Mouse (Mus musculus) liver, embryonic 14.5 days (tissue): Measurements from ENCODE around the gene Kiss1r. TPM values are rescaled to one million over a fixed set of nuclear protein-coding genes. Genes with fewer than 3 reads are reported as not detected.
"Not testable (repeated sequence)": the region's sequence is repeated elsewhere in the genome, so short reads cannot be mapped to it uniquely, and the experiment has no call there.

ENCODE experiments used
- ATAC-seq: fragments of 200-750 bp; cut with Nextera tagmentation; 2 replicates; pipeline ENCODE4 v1.8.0; 2017; ENCODE audit warnings: moderate number of reproducible peaks, mild to moderate bottlenecking, moderate library complexity; ENCODE audit not compliant: insufficient read depth
- DNase-seq, 3 experiments: peaks; one replicate each; pipeline ENCODE4 v3.0.0-alpha.2; 2012 to 2013; ENCODE audit warnings: low read depth in 3 of 3, low spot score in 3 of 3
- H3K27ac ChIP-seq: fragments of 300-500 bp; sonication (generic); 2 replicates; pipeline ENCODE4 v1.5.1; 2014; ENCODE audit warnings: moderate library complexity, mild to moderate bottlenecking, control low read depth, inconsistent platforms
- H3K27me3 ChIP-seq: fragments of 300-500 bp; sonication (generic); 2 replicates; pipeline ENCODE4 v1.6.1; 2014; ENCODE audit warnings: mild to moderate bottlenecking, low read length, moderate library complexity; ENCODE audit not compliant: control insufficient read depth, insufficient read depth
- H3K36me3 ChIP-seq: fragments of 300-500 bp; sonication (generic); replicated peaks from 2 replicates; pipeline ENCODE4 v1.6.1; 2014; ENCODE audit warnings: low read depth; ENCODE audit not compliant: control insufficient read depth, insufficient read depth
- H3K4me1 ChIP-seq, 2 experiments: fragments of 200-500 bp in 1 of 2; fragments of 300-500 bp in 1 of 2; sonication (generic) in 1 of 2; replicated peaks; 2 replicates each; pipeline ENCODE4 v1.6.1; 2012 to 2014; ENCODE audit warnings: antibody characterized with exemption in 1 of 2, inconsistent platforms in 1 of 2, low read length in 1 of 2; ENCODE audit not compliant: control insufficient read depth in 2 of 2, insufficient read depth in 2 of 2
- H3K4me2 ChIP-seq: fragments of 300-500 bp; sonication (generic); 2 replicates; pipeline ENCODE4 v1.6.1; 2014; ENCODE audit warnings: low read depth, mild to moderate bottlenecking, control low read depth, moderate library complexity
- H3K4me3 ChIP-seq, 2 experiments: fragments of 200-500 bp in 1 of 2; fragments of 300-500 bp in 1 of 2; sonication (generic) in 1 of 2; 2 replicates each; pipeline ENCODE4 v1.5.1; 2012 to 2014; ENCODE audit warnings: low read depth in 2 of 2, low read length in 2 of 2, mild to moderate bottlenecking in 2 of 2, control low read depth in 1 of 2, inconsistent platforms in 1 of 2, moderate library complexity in 1 of 2; ENCODE audit not compliant: insufficient read depth in 1 of 2
- H3K9ac ChIP-seq: fragments of 300-500 bp; sonication (generic); replicated peaks from 2 replicates; pipeline ENCODE4 v1.6.1; 2014; ENCODE audit warnings: mild to moderate bottlenecking, control low read depth, moderate library complexity
- H3K9me3 ChIP-seq: fragments of 300-500 bp; sonication (generic); 2 replicates; pipeline ENCODE4 v1.6.1; 2016; ENCODE audit warnings: low read length, mixed read lengths; ENCODE audit not compliant: control insufficient read depth
- CTCF ChIP-seq: IDR thresholded peaks from 2 replicates; pipeline ENCODE4 v1.5.1; 2016; ENCODE audit warnings: antibody characterized with exemption, low read depth, control low read depth
- EP300 ChIP-seq: IDR thresholded peaks from 2 replicates; pipeline ENCODE4 v1.6.1; 2016; ENCODE audit warnings: antibody characterized with exemption, low read depth
- WGBS: fragments of 180-500 bp; shearing (Covaris S2); extraction: QIAGEN DNeasy Blood & Tissue Kit; methylation state at CpG from one replicate; pipeline ENCODE4 v1.1.7; 2014; ENCODE audit not compliant: insufficient replicate concordance; 5-methylcytosine and 5-hydroxymethylcytosine counted together
- polyA plus RNA-seq, 2 experiments: library from polyadenylated mRNA; depleted of rRNA in 1 of 2; stranded (reverse) in 1 of 2; unstranded in 1 of 2; fragments of >200 nt; fragmentation: Nextera tagmentation in 1 of 2; extraction: Ambion mirVana in 1 of 2; gene quantifications; 2 replicates each; pipeline versions ENCODE4 v1.2.1 to v1.2.3; 2012 to 2014

The Kiss1r gene
- polyA plus RNA-seq, 2 experiments = 0.11 to 0.30 TPM

DNA sequence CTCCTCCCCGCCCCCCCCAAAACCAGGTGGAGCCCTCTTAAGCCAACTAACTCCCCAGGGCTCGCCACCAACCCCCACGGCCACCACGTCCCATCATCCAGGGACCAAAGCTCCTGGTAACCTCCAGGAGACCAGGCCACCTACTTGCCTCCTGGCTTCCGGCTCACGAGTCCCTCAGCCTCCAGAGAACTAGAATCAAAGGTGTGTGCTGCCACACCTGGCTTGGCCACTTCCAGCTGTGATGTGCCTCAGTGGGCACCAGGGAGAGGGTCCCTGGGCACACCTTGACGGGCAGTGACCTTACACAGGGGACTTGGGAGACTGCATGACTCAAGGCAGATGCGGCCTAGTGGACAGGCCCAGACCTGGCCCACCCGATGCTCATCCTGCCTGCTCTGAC lies 38.9 kb downstream of the Kiss1r start:
- ATAC-seq (no peak), DNase-seq (no peak)
- no peaks in the 10 kb centered on the region for H3K36me3 ChIP-seq
- no peaks in the 10 kb centered on the region for H3K27me3 ChIP-seq
- no peaks in the 10 kb centered on the region for H3K9me3 ChIP-seq
- peaks cover 0 to 2% of the 10 kb centered on the region in 2 experiments; a peak in 1 of 4 replicates for H3K4me1 ChIP-seq
- H3K27ac ChIP-seq = no peak overlapping the region
- TF ChIP-seq EP300 = no peak
- TF ChIP-seq CTCF = no peak
- H3K4me3 ChIP-seq = no peak overlapping the region
- H3K9ac ChIP-seq = no peak overlapping the region
- WGBS = 72% methylated on average over 9 of the region's 9 CpGs
- no peak overlapping the region for H3K4me2 ChIP-seq

DNA sequence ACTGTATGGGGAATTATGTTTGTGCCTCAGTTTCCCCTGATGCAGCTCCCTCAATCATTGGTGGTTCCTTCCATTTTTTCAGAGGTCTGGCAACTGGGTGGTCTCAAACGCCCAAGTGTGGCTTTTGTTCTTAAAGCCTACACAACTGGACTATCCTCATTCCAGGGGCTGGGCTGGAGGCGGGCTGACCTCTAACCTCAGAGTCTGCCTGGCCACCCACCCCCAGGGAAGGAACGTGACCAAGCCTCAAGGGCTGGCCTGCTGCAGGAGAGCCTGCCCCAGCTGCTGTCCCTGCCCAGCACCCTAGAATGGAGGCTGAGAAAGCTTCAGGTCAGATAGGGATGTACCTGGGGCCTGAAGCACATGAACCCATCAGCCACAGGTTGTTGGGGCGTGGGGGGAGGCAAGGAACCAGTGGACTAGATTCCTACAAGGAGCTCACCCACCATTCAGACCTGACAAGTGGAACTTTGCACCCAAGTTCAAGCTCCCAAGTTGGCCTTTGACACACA lies 39.9 kb downstream of the Kiss1r start:
- no peak overlapping the region for H3K27ac ChIP-seq
- no peaks in the 10 kb centered on the region for H3K36me3 ChIP-seq
- H3K4me3 ChIP-seq = no peak overlapping the region
- H3K4me2 ChIP-seq = no peak overlapping the region
- peaks cover 0 to 7% of the 10 kb centered on the region in 2 experiments; a peak in 2 of 4 replicates for H3K4me1 ChIP-seq
- H3K9me3 ChIP-seq = no peaks in the 10 kb centered on the region
- DNase-seq = no peak
- TF ChIP-seq EP300 (no peak), CTCF (no peak)
- no peak for ATAC-seq
- H3K9ac ChIP-seq = no peak overlapping the region
- no peaks in the 10 kb centered on the region for H3K27me3 ChIP-seq
- 42% methylated on average over 4 of the region's 4 CpGs for WGBS

DNA sequence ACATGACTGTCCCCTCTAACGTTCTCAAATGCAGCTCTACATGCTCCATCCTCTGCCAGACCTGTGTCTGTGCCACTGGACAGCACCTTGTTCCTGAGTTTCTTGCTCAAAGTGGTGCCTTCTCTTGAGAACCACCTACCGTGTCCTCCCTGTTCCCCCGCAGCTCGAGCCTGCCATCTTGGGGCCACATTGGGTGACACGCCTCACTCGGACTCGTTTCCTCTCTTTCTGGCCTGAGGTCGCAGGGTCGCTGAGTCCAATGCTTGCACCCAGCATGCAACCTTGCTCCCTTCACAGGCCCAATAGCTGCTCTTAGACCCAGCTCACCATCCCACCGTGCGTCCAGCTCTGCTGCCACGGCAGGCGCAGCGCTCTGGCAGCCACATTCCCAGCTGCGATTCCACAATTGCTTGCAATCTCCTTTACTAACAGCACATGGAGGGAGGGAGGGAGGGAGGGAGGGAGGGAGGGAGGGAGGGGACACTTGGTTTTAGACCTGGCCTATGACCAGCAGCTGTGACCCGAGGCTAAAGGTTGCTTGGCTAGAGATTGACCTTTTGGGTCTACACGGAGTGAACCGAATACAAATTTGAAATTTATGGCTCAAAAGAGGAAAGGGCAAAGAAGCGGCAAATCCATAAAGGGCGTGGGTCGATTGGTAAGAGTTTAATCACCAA lies 41.5 kb downstream of the Kiss1r start:
- Histone ChIP-seq H3K36me3 (no peaks in the 10 kb centered on the region; the same call in 1 of the 2 replicates), H3K4me2 (peak overlapping the region; percentile 32; the same call in 1 of the 2 replicates), H3K27ac (no peak overlapping the region), H3K27me3 (no peaks in the 10 kb centered on the region), H3K4me1 (peaks cover 0 to 7% of the 10 kb centered on the region in 2 experiments; a peak in 2 of 4 replicates), H3K4me3 (no peak overlapping the region), H3K9me3 (no peaks in the 10 kb centered on the region), H3K9ac (no peak overlapping the region)
- TF ChIP-seq CTCF = peak; percentile 98
- no peak for TF ChIP-seq EP300
- WGBS = 19% methylated on average over 21 of the region's 21 CpGs
- ATAC-seq = no peak
- DNase-seq = peak; percentile 47 to 55 (median 49)

DNA sequence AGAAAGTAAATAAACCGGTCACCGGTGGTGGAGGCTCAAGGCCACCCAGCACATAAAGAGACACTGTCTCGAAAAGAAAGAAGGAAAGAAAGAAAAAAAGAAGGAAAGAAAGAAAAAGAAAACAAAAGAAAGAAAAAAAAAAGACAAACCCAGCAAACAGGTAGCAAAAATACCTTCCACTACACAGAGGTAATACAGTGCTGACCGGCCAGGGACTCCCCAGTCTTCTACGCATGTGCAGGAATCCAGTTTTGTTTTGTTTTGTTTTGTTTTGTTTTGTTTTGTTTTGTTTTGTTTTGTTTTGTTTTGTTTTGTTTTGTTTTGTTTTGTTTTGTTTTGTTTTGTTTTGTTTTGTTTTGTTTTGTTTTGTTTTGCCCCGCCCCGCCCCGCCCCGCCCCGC lies 42.6 kb downstream of the Kiss1r start:
- peak overlapping the region; percentile 64 for H3K4me2 ChIP-seq

DNA sequence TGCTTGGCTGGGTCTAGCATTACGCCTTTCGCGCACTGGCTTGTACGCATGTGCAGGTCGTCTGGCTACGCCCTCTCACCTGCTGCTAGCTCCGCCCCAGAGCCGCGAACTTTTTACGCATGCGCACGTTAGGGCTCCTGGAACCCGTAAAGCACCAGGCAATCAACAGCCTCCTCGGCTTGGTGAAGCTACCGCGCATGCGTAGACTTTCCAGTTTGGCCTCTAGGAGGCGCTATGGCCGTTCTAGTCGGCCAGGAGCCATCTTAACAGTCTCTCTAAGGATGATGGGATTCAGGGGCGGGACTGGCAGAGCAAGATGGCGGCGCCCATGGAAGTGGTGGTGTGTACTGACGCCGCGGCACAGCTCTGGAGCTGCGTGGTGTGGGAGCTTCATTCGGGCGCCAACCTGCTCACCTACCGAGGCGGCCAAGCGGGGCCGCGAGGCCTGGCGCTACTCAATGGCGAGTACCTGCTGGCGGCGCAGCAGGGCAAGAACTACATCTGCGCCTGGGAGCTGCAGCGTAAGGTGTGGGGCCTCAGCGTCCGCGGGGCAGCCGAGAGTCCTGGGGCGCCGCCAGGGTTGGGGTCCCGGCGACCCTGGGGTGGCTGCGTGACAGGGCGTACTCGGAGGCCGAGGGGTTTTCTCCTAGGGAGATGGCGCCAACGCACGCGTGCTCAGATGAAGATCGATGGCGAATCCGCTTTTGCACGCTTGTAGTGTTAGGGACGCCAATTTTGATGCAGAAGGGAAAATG lies 43.3 kb downstream of the Kiss1r start, which contains the start of gene Wdr18:
TSS of gene Wdr18 (plus strand) at position 306 of the 755 bp plus-strand sequence.
- H3K4me2 ChIP-seq = peak within 1 kb of the TSS; percentile 82
- H3K9ac ChIP-seq = peak within 1 kb of the TSS; percentile 64
- TF ChIP-seq CTCF (peak; percentile 100), EP300 (no peak)
- peak within 1 kb of the TSS; percentile 72 to 95 for H3K4me3 ChIP-seq
- peaks cover 5% of the 10 kb centered on the region; the same call in 1 of the 2 replicates for H3K36me3 ChIP-seq
- ATAC-seq = peak; percentile 94
- no peaks in the 10 kb centered on the region for H3K27me3 ChIP-seq
- peak; percentile 99 to 100 (median 100) for DNase-seq
- no peak within 1 kb of the TSS for H3K27ac ChIP-seq
- peaks cover 0 to 7% of the 10 kb centered on the region in 2 experiments; a peak in 2 of 4 replicates for H3K4me1 ChIP-seq
- H3K9me3 ChIP-seq = no peaks in the 10 kb centered on the region
- under 1% methylated on average over 61 of the region's 61 CpGs for WGBS

More for the DNA sequence above, 42.6 kb downstream of the Kiss1r start:
- not testable (repeated sequence) for H3K9me3 ChIP-seq, ATAC-seq, DNase-seq, H3K4me1 ChIP-seq, H3K27me3 ChIP-seq, H3K9ac ChIP-seq, H3K36me3 ChIP-seq, H3K27ac ChIP-seq
- WGBS = 29% methylated on average over 10 of the region's 10 CpGs
- peak overlapping the region in 1 of 2 experiments; percentile 26; a peak in 1 of 4 replicates for H3K4me3 ChIP-seq
